Mouse (Mus musculus) C2C12 (cell line): ENCODE results near the gene Cage1. TPM values are rescaled to one million over a fixed set of nuclear protein-coding genes. Genes with fewer than 3 reads are reported as not detected.
A peak's percentile ranks its signal among the peaks of the same experiment; 100 is the strongest.

Source experiments
- H3K27me3 ChIP-seq: one replicate; pipeline ENCODE4 v1.6.1; 2011; ENCODE audit not compliant: control insufficient read depth, insufficient read depth, insufficient read length
- H3K36me3 ChIP-seq: one replicate; pipeline ENCODE4 v1.6.1; 2011; ENCODE audit not compliant: control insufficient read depth, insufficient read depth
- H3K4me3 ChIP-seq: one replicate; pipeline ENCODE4 v1.5.1; 2011; ENCODE audit warnings: mild to moderate bottlenecking, control low read depth; ENCODE audit not compliant: poor library complexity, insufficient read depth, severe bottlenecking
- H3K79me2 ChIP-seq: one replicate; pipeline ENCODE4 v1.6.1; 2011; ENCODE audit not compliant: control insufficient read depth, insufficient read depth
- H3K79me3 ChIP-seq: one replicate; pipeline ENCODE4 v1.6.1; 2011; ENCODE audit warnings: low read depth, control low read depth
- H3ac ChIP-seq: one replicate; pipeline ENCODE3; 2011; ENCODE audit warnings: low read depth; ENCODE audit not compliant: control insufficient read depth, insufficient read length
- CEBPB ChIP-seq: IDR thresholded peaks from one replicate; pipeline ENCODE4 v1.6.1; 2011; ENCODE audit warnings: low read depth, mild to moderate bottlenecking, control low read depth, moderate library complexity
- CTCF ChIP-seq: IDR thresholded peaks from one replicate; pipeline ENCODE4 v1.5.1; 2011; ENCODE audit not compliant: control insufficient read depth, insufficient read depth, insufficient read length
- FOSL1 ChIP-seq: IDR thresholded peaks from one replicate; pipeline ENCODE4 v1.8.0; 2011; ENCODE audit warnings: mild to moderate bottlenecking, low read length; ENCODE audit not compliant: poor library complexity, insufficient read depth, severe bottlenecking
- MAX ChIP-seq: IDR thresholded peaks from one replicate; pipeline ENCODE4 v1.6.1; 2011; ENCODE audit warnings: mild to moderate bottlenecking, control low read depth
- MYOD1 ChIP-seq: IDR thresholded peaks from one replicate; pipeline ENCODE4 v1.6.1; 2011; ENCODE audit warnings: low read depth; ENCODE audit not compliant: control insufficient read depth, insufficient read length
- MYOG ChIP-seq: IDR thresholded peaks from one replicate; pipeline ENCODE4 v1.6.1; 2011; ENCODE audit not compliant: control insufficient read depth, insufficient read length; ENCODE audit errors: extremely low read depth
- USF1 ChIP-seq: IDR thresholded peaks from one replicate; pipeline ENCODE4 v1.6.1; 2011; ENCODE audit warnings: low read depth, mild to moderate bottlenecking, control low read depth, moderate library complexity
- polyA plus RNA-seq: library from polyadenylated mRNA; unstranded; fragments of >200 nt; fragmentation: generic; extraction: Trizol; gene quantifications from one replicate; pipeline ENCODE4 v1.2.1, GENCODE M21; 2012; ENCODE audit warnings: missing spikeins

Cage1 gene
- polyA plus RNA-seq, 1 experiment: 0.09 TPM

- Histone ChIP-seq H3K36me3 (peaks cover 37% of the 10 kb centered on the region), H3K4me3 (no peak overlapping the region), H3K27me3 (no peaks in the 10 kb centered on the region), H3ac (no peak overlapping the region), H3K79me3 (no peaks in the 10 kb centered on the region), H3K79me2 (no peaks in the 10 kb centered on the region)
- no peak for TF ChIP-seq FOSL1
- TF ChIP-seq MYOG: no peak
- no peak for TF ChIP-seq CTCF
- no peak for TF ChIP-seq USF1
- TF ChIP-seq MYOD1: no peak
- no peak for TF ChIP-seq MAX
- no peak for TF ChIP-seq CEBPB
Observed at GRCm38 (mm10) chr13:38062678-38063077, 25.8 kb upstream of the Cage1 start.

GRCm38 (mm10) chr13:38049888-38050287 lies 13.0 kb upstream of the Cage1 start:
- H3K36me3 ChIP-seq: peaks cover 45% of the 10 kb centered on the region
- no peak overlapping the region for H3K4me3 ChIP-seq
- TF ChIP-seq FOSL1 (no peak), CEBPB (no peak), MYOG (no peak), USF1 (no peak), MYOD1 (no peak), CTCF (no peak), MAX (no peak)
- H3K27me3 ChIP-seq: no peaks in the 10 kb centered on the region
- no peak overlapping the region for H3ac ChIP-seq
- H3K79me3 ChIP-seq: no peaks in the 10 kb centered on the region
- H3K79me2 ChIP-seq: no peaks in the 10 kb centered on the region

GRCm38 (mm10) chr13:38037811-38038210 lies 942 bp upstream of the Cage1 start:
- peaks cover 23% of the 10 kb centered on the region for H3K79me3 ChIP-seq
- no peaks in the 10 kb centered on the region for H3K27me3 ChIP-seq
- peak overlapping the region; percentile 76 for H3ac ChIP-seq
- H3K4me3 ChIP-seq: peak overlapping the region; percentile 95
- H3K36me3 ChIP-seq: peaks cover 26% of the 10 kb centered on the region
- H3K79me2 ChIP-seq: peaks cover 39% of the 10 kb centered on the region
- TF ChIP-seq MYOG (no peak), CEBPB (no peak), MYOD1 (no peak), MAX (no peak), FOSL1 (no peak), CTCF (no peak), USF1 (no peak)

GRCm38 (mm10) chr13:38036343-38037043 lies 376 bp downstream of the Cage1 start, which contains the start of gene Riok1:
Gene Riok1 (plus strand): TSS chr13:38036995.
- H3K79me3 ChIP-seq: peaks cover 23% of the 10 kb centered on the region
- H3ac ChIP-seq: peak within 1 kb of the TSS; percentile 80
- peaks cover 17% of the 10 kb centered on the region for H3K36me3 ChIP-seq
- TF ChIP-seq MYOG (no peak), MAX (no peak), CEBPB (no peak), CTCF (no peak), MYOD1 (no peak), FOSL1 (no peak), USF1 (no peak)
- H3K79me2 ChIP-seq: peaks cover 38% of the 10 kb centered on the region
- H3K27me3 ChIP-seq: no peaks in the 10 kb centered on the region
- H3K4me3 ChIP-seq: peak within 1 kb of the TSS; percentile 95

- Histone ChIP-seq H3K79me2 (no peaks in the 10 kb centered on the region), H3K4me3 (no peak overlapping the region), H3ac (no peak overlapping the region), H3K79me3 (no peaks in the 10 kb centered on the region), H3K36me3 (no peaks in the 10 kb centered on the region), H3K27me3 (no peaks in the 10 kb centered on the region)
- no peak for TF ChIP-seq MAX
- no peak for TF ChIP-seq FOSL1
- TF ChIP-seq MYOD1: no peak
- no peak for TF ChIP-seq CTCF
- TF ChIP-seq MYOG: no peak
Observed at GRCm38 (mm10) chr13:38028407-38028806, 8.5 kb downstream of the Cage1 start.

GRCm38 (mm10) chr13:38027618-38028248 lies 9.1 kb downstream of the Cage1 start:
- no peaks in the 10 kb centered on the region for H3K79me3 ChIP-seq

More at GRCm38 (mm10) chr13:38027618-38028248, 9.1 kb downstream of the Cage1 start:
- TF ChIP-seq MYOG (no peak), MAX (no peak), CTCF (no peak), CEBPB (no peak), MYOD1 (no peak), USF1 (no peak), FOSL1 (no peak)
- Histone ChIP-seq H3K36me3 (no peaks in the 10 kb centered on the region), H3K27me3 (no peaks in the 10 kb centered on the region), H3ac (no peak overlapping the region), H3K79me2 (no peaks in the 10 kb centered on the region), H3K4me3 (no peak overlapping the region)
